ENCODE assay signal across 26 mouse cellular contexts in genomic region chr2:116402113-116402512, GRCm38 (mm10).
"Had no signal": no experiment of that assay in that cellular context is flagged by ENCODE, and none has a peak within 500 bp of the region (broad histone marks: within the 10 kb centered on the region; RNA-seq: fewer than 3 reads in every experiment).

No protein-coding gene starts in this region.

- H3K27ac ChIP-seq: embryonic facial prominence, embryonic 10.5 days; embryonic facial prominence, embryonic 12.5 days; embryonic facial prominence, embryonic 13.5 days; embryonic facial prominence, embryonic 15.5 days; gastrocnemius, adult 2 months; heart, adult 2 months; heart, embryonic 10.5 days; heart, embryonic 13.5 days had no signal

- H3K9ac ChIP-seq: embryonic facial prominence, embryonic 12.5 days; embryonic facial prominence, embryonic 13.5 days; embryonic facial prominence, embryonic 15.5 days; forebrain, postnatal 0 days; heart, embryonic 12.5 days; heart, embryonic 13.5 days had no signal

- DNase-seq: cerebellum, adult 2 months; cerebellum, adult 8-10 months; cerebellum, adult 9-10 months; cerebellum, postnatal 10 days; cerebellum, postnatal 14 days; cerebellum, postnatal 25 days; cerebellum, postnatal 36 days; embryo, embryonic 11 days; forebrain, postnatal 0 days; gastrocnemius, adult 2 months; gastrocnemius, postnatal 10 days; gastrocnemius, postnatal 14 days; gastrocnemius, postnatal 25 days; gastrocnemius, postnatal 36 days; heart, adult 11 months; heart, adult 18-20 months; heart, adult 2 months had no signal

- ATAC-seq: forebrain, postnatal 0 days had no signal

- H3K4me3 ChIP-seq: embryonic facial prominence, embryonic 10.5 days; embryonic facial prominence, embryonic 12.5 days; embryonic facial prominence, embryonic 13.5 days; embryonic facial prominence, embryonic 15.5 days; erythroblast, embryonic 14.5 days; gastrocnemius, adult 2 months; heart, adult 2 months; heart, embryonic 10.5 days; heart, embryonic 12.5 days; heart, embryonic 13.5 days had no signal

- H3K27me3 ChIP-seq: embryonic facial prominence, embryonic 12.5 days; embryonic facial prominence, embryonic 13.5 days; embryonic facial prominence, embryonic 15.5 days; heart, embryonic 12.5 days; heart, embryonic 13.5 days had no signal

- H3K9me3 ChIP-seq: embryonic facial prominence, embryonic 10.5 days; embryonic facial prominence, embryonic 12.5 days; embryonic facial prominence, embryonic 13.5 days; embryonic facial prominence, embryonic 15.5 days; heart, embryonic 10.5 days; heart, embryonic 12.5 days; heart, embryonic 13.5 days had no signal

- H3K4me2 ChIP-seq: embryonic facial prominence, embryonic 12.5 days; embryonic facial prominence, embryonic 13.5 days; embryonic facial prominence, embryonic 15.5 days; heart, embryonic 11.5 days; heart, embryonic 12.5 days; heart, embryonic 13.5 days had no signal

- H3K4me1 ChIP-seq: embryonic facial prominence, embryonic 10.5 days; embryonic facial prominence, embryonic 12.5 days; embryonic facial prominence, embryonic 13.5 days; embryonic facial prominence, embryonic 15.5 days; heart, embryonic 10.5 days; heart, embryonic 12.5 days; heart, embryonic 13.5 days had no signal

- H3K36me3 ChIP-seq: embryonic facial prominence, embryonic 10.5 days; embryonic facial prominence, embryonic 12.5 days; embryonic facial prominence, embryonic 13.5 days; embryonic facial prominence, embryonic 15.5 days; heart, embryonic 10.5 days; heart, embryonic 12.5 days; heart, embryonic 13.5 days had no signal
